Mouse (Mus musculus): ENCODE data around the gene Grb2. TPM values are rescaled to one million over a fixed set of nuclear protein-coding genes. Genes with fewer than 3 reads are reported as not detected.

Gene Grb2
- polyA plus RNA-seq, 1 experiment from 2014 or later, result 79.6 TPM

- Histone ChIP-seq H3K27ac (no peak overlapping the region), H3K4me1 (peaks cover 14% of the 10 kb centered on the region), H3K9me3 (no peaks in the 10 kb centered on the region), H3K4me3 (no peak overlapping the region), H3K36me3 (replicated peaks) (peaks cover 50% of the 10 kb centered on the region), H3K27me3 (ENCODE audit: poor library complexity, severe bottlenecking) (no peaks in the 10 kb centered on the region)
- 80% methylated on average over 9 of the region's 9 CpGs for WGBS
- DNase-seq (ENCODE audit: extremely low spot score, low spot score), result no peak
Measured at GRCm38 (mm10) chr11:115623487-115624070, 84.8 kb downstream of the Grb2 start.

GRCm38 (mm10) chr11:115619949-115620348 is 88.4 kb downstream of the Grb2 start:
- Histone ChIP-seq H3K27me3 (ENCODE audit: poor library complexity, severe bottlenecking) (no peaks in the 10 kb centered on the region), H3K9me3 (no peaks in the 10 kb centered on the region), H3K4me1 (no peaks in the 10 kb centered on the region), H3K4me3 (no peak overlapping the region), H3K27ac (no peak overlapping the region), H3K36me3 (replicated peaks) (peaks cover 77% of the 10 kb centered on the region)
- no peak for DNase-seq (ENCODE audit: extremely low spot score, low spot score)
- WGBS, result 96% methylated on average over 7 of the region's 7 CpGs

GRCm38 (mm10) chr11:115618732-115619516 is 89.5 kb downstream of the Grb2 start:
- Histone ChIP-seq H3K9me3 (no peaks in the 10 kb centered on the region), H3K4me3 (no peak overlapping the region), H3K36me3 (replicated peaks) (peaks cover 84% of the 10 kb centered on the region), H3K27ac (no peak overlapping the region), H3K27me3 (ENCODE audit: poor library complexity, severe bottlenecking) (no peaks in the 10 kb centered on the region), H3K4me1 (peaks cover 4% of the 10 kb centered on the region; the same call in 1 of the 2 replicates)
- WGBS, result 91% methylated on average over 16 of the region's 16 CpGs
- no peak for DNase-seq (ENCODE audit: extremely low spot score, low spot score)

- H3K27me3 ChIP-seq (ENCODE audit: poor library complexity, severe bottlenecking), result no peaks in the 10 kb centered on the region
- peaks cover 76% of the 10 kb centered on the region for H3K36me3 ChIP-seq (replicated peaks)
- WGBS, result 77% methylated on average over 2 of the region's 2 CpGs
- H3K9me3 ChIP-seq, result no peaks in the 10 kb centered on the region
- no peak overlapping the region for H3K4me3 ChIP-seq
- DNase-seq (ENCODE audit: extremely low spot score, low spot score), result no peak
- peaks cover 13% of the 10 kb centered on the region for H3K4me1 ChIP-seq
- H3K27ac ChIP-seq, result no peak overlapping the region
Measured at GRCm38 (mm10) chr11:115618001-115618400, 90.4 kb downstream of the Grb2 start.

GRCm38 (mm10) chr11:115616893-115617292 is 91.5 kb downstream of the Grb2 start:
- H3K4me3 ChIP-seq, result no peak overlapping the region
- 86% methylated on average over 6 of the region's 6 CpGs for WGBS
- H3K9me3 ChIP-seq, result no peaks in the 10 kb centered on the region
- H3K27ac ChIP-seq, result no peak overlapping the region
- H3K4me1 ChIP-seq, result peaks cover 21% of the 10 kb centered on the region
- H3K27me3 ChIP-seq (ENCODE audit: poor library complexity, severe bottlenecking), result no peaks in the 10 kb centered on the region
- DNase-seq (ENCODE audit: extremely low spot score, low spot score), result no peak
- peaks cover 65% of the 10 kb centered on the region for H3K36me3 ChIP-seq (replicated peaks)

- H3K36me3 ChIP-seq (replicated peaks), result peaks cover 59% of the 10 kb centered on the region
- H3K4me1 ChIP-seq, result peaks cover 26% of the 10 kb centered on the region
- H3K9me3 ChIP-seq, result no peaks in the 10 kb centered on the region
- 94% methylated on average over 7 of the region's 7 CpGs for WGBS
- H3K27ac ChIP-seq, result no peak overlapping the region
- H3K27me3 ChIP-seq (ENCODE audit: poor library complexity, severe bottlenecking), result peaks cover 3% of the 10 kb centered on the region
- no peak overlapping the region for H3K4me3 ChIP-seq
- DNase-seq (ENCODE audit: extremely low spot score, low spot score), result no peak
Measured at GRCm38 (mm10) chr11:115616371-115616770, 92.0 kb downstream of the Grb2 start.

- Histone ChIP-seq H3K27me3 (ENCODE audit: poor library complexity, severe bottlenecking) (peaks cover 6% of the 10 kb centered on the region), H3K27ac (no peak overlapping the region), H3K9me3 (no peaks in the 10 kb centered on the region), H3K4me3 (no peak overlapping the region), H3K36me3 (replicated peaks) (peaks cover 54% of the 10 kb centered on the region), H3K4me1 (peaks cover 29% of the 10 kb centered on the region)
- 88% methylated on average over 6 of the region's 6 CpGs for WGBS
- no peak for DNase-seq (ENCODE audit: extremely low spot score, low spot score)
Measured at GRCm38 (mm10) chr11:115615875-115616274, 92.5 kb downstream of the Grb2 start.

- H3K27me3 ChIP-seq (ENCODE audit: poor library complexity, severe bottlenecking), result peaks cover 6% of the 10 kb centered on the region
- H3K9me3 ChIP-seq, result no peaks in the 10 kb centered on the region
- WGBS, result 85% methylated on average over 15 of the region's 15 CpGs
- peaks cover 49% of the 10 kb centered on the region for H3K36me3 ChIP-seq (replicated peaks)
- H3K4me1 ChIP-seq, result peaks cover 29% of the 10 kb centered on the region
- peak overlapping the region; percentile 35; the same call in 1 of the 2 replicates for H3K27ac ChIP-seq
- no peak for DNase-seq (ENCODE audit: extremely low spot score, low spot score)
- no peak overlapping the region for H3K4me3 ChIP-seq
Measured at GRCm38 (mm10) chr11:115615108-115615825, 93.1 kb downstream of the Grb2 start.

GRCm38 (mm10) chr11:115614346-115615107 is 93.9 kb downstream of the Grb2 start:
- H3K4me1 ChIP-seq, result peaks cover 29% of the 10 kb centered on the region
- DNase-seq (ENCODE audit: extremely low spot score, low spot score), result no peak
- peaks cover 49% of the 10 kb centered on the region for H3K36me3 ChIP-seq (replicated peaks)
- no peak overlapping the region for H3K27ac ChIP-seq
- peaks cover 6% of the 10 kb centered on the region for H3K27me3 ChIP-seq (ENCODE audit: poor library complexity, severe bottlenecking)
- no peaks in the 10 kb centered on the region for H3K9me3 ChIP-seq
- WGBS, result 89% methylated on average over 10 of the region's 10 CpGs
- H3K4me3 ChIP-seq, result no peak overlapping the region

- Histone ChIP-seq H3K36me3 (replicated peaks) (peaks cover 53% of the 10 kb centered on the region), H3K4me1 (peaks cover 29% of the 10 kb centered on the region), H3K9me3 (no peaks in the 10 kb centered on the region), H3K4me3 (peak overlapping the region; percentile 74), H3K27me3 (ENCODE audit: poor library complexity, severe bottlenecking) (peaks cover 6% of the 10 kb centered on the region), H3K27ac (peak overlapping the region; percentile 88)
- peak; percentile 27 for DNase-seq (ENCODE audit: extremely low spot score, low spot score)
- 0% methylated on average over 16 of the region's 16 CpGs for WGBS
Measured at GRCm38 (mm10) chr11:115613138-115613945, 95.1 kb downstream of the Grb2 start.

GRCm38 (mm10) chr11:115612410-115613137 is 95.8 kb downstream of the Grb2 start, which contains the start of gene Mif4gd:
Gene Mif4gd, minus strand, starts transcription at chr11:115612969.
- peaks cover 57% of the 10 kb centered on the region for H3K36me3 ChIP-seq (replicated peaks)
- H3K9me3 ChIP-seq, result no peaks in the 10 kb centered on the region
- H3K27me3 ChIP-seq (ENCODE audit: poor library complexity, severe bottlenecking), result peaks cover 6% of the 10 kb centered on the region
- peaks cover 29% of the 10 kb centered on the region for H3K4me1 ChIP-seq
- peak within 1 kb of the TSS; percentile 74 for H3K4me3 ChIP-seq
- DNase-seq (ENCODE audit: extremely low spot score, low spot score), result peak; percentile 90
- under 1% methylated on average over 55 of the region's 80 CpGs for WGBS
- H3K27ac ChIP-seq, result peak within 1 kb of the TSS; percentile 88
